Mouse (Mus musculus) monocyte, adult 2 months (primary cell): ENCODE results near the gene Apoa1.

Experiments
- DNase-seq, 2 experiments: peaks; one replicate each; pipeline ENCODE4 v3.0.0; 2022; ENCODE audit warnings: low spot score in 2 of 2, low read depth in 1 of 2

Gene Apoa1

GRCm38 (mm10) chr9:46256658-46257385 is 28.4 kb downstream of the Apoa1 start:
- DNase-seq = peak; percentile 43 to 44

- DNase-seq = peak; percentile 29 to 49
These were observed 29.2 kb downstream of the Apoa1 start for GRCm38 (mm10) chr9:46257546-46257945.

GRCm38 (mm10) chr9:46259111-46259510 is 30.7 kb downstream of the Apoa1 start:
- DNase-seq = no peak

- DNase-seq = no peak
These were observed 32.8 kb downstream of the Apoa1 start for GRCm38 (mm10) chr9:46261131-46261530.

GRCm38 (mm10) chr9:46268343-46268873 is 40.0 kb downstream of the Apoa1 start, which contains the start of gene Apoa5:
TSS of gene Apoa5 (plus strand) at chr9:46268633.
- DNase-seq = no peak

GRCm38 (mm10) chr9:46269125-46269524 is 40.7 kb downstream of the Apoa1 start:
- no peak for DNase-seq

- DNase-seq = no peak
These were observed 42.4 kb downstream of the Apoa1 start for GRCm38 (mm10) chr9:46270782-46271181.

GRCm38 (mm10) chr9:46272070-46272469 is 43.7 kb downstream of the Apoa1 start:
- DNase-seq = no peak

GRCm38 (mm10) chr9:46272677-46273454 is 44.5 kb downstream of the Apoa1 start, which contains the start of gene Zpr1:
TSS of gene Zpr1 (plus strand) at chr9:46273064.
- DNase-seq = peak; percentile 76 to 84

- no peak for DNase-seq
These were observed 46.1 kb downstream of the Apoa1 start for GRCm38 (mm10) chr9:46274494-46274893.
